Mouse (Mus musculus) erythroblast, embryonic 14.5 days (primary cell): ENCODE data around the gene Gm37240.

ENCODE experiments used
- GATA1 ChIP-seq: IDR thresholded peaks from 2 replicates; pipeline ENCODE4 v1.6.1; 2012; ENCODE audit warnings: low read length, inconsistent platforms, mixed read lengths
- TAL1 ChIP-seq: IDR thresholded peaks from 3 replicates; pipeline ENCODE4 v1.6.1; 2012; ENCODE audit warnings: low read length, inconsistent platforms, mixed read lengths

GRCm38 (mm10) chr3:85125471-85125870 is 761.8 kb downstream of the Gm37240 start:
- TF ChIP-seq GATA1 (no peak), TAL1 (no peak)
